Mouse (Mus musculus): ENCODE data around the gene Tsacc. TPM values are rescaled to one million over a fixed set of nuclear protein-coding genes. Genes with fewer than 3 reads are reported as not detected.

The Tsacc gene
- total RNA-seq, 2 experiments from 2014 or later, result 5.0 to 5.3 TPM

DNA sequence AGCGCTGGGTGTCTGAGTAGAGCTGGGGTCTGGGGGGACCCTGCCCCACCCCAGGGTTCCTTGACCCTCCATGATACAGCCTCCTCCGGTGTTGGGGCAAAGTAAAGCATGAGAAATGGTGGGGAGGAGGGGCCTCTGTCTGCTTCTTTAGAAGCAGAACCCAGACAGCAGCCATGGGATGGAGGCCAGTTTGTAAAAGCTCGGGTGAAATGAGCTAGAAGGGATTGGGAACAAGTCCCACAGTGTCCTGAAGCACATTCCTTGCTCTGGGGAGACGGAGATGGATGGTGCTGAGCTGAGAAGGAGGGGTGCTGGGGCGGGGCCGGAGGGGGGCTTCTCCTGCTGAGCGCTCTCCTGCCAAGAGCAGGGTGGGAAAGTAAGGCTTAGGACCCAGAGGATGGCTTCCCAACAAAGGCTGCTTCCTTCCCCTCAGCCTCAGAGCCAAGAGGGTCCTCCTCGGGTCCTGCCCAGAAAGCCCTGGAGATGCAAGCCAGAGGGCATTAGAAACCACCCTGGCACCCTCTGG is 57.9 kb downstream of the Tsacc start:
- no peak for DNase-seq

DNA sequence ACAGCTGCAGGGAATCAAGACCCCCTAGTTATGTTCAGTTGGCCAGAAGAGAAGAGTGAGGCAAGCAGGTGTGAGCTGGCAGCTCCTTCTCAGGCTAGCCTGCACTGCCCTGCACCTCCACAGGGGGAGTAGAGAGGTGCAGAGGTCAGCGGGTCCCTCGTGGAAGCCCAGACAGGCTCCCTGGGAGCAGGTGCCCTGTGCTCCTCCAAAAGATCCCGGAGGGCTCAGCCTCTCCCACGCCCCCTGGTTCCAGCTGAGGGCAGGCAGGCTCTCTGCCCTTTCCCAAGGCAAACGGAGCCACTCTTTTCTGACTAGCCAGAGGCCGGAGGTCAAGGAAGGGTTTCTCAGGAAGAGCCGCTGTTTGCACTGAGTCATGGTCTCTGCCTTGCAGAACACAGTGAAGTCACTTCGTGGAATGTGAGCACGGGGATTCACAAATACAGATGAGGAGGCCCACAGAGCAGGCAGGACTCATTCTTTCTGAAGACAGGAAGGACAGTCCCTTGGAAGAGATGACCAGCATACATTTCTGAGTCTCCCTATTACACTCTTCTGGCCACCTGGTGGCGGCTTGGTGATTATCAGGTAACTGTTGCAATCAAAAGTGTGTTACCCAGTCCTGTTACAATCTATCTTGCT is 59.1 kb downstream of the Tsacc start:
- DNase-seq, result no peak

DNA sequence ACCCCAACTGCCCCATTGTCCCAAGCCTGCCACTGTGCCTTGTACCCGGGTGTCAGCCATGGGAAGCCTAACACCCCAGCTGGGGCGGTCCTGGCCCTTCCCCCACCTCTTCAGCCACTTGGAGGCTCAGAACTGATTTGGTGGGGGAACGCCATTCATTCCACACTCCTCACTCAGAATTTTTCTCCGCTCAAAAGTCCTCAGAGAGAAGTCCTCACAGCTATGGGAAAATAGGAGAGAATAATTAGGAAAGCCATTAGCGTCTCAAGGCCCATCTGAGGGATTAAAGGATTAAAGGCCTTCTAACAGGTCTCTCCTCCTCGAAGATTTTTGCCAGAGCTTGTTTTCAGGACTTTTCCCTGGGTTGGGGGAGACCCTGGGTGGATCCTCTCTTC is 59.6 kb downstream of the Tsacc start:
- no peak for DNase-seq

DNA sequence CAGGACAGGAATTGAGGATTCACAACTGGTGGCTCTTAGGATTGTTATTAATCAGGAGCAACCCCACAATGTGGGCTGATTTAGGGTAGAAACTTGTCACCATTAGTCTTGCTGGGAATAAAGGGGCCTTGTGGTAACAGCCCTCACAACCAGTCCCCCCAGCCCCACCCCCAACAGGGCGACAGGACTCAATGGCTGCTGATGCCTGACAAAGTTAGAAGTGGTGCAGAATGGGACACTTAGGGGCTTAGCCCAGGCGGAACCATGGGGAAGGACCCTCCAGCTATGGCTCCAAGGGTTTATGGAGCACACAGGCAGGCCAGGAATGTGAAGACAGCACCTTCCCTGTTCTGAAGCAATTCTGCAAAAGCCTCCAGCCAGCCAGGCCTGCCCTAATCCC is 61.2 kb downstream of the Tsacc start:
- DNase-seq, result no peak

DNA sequence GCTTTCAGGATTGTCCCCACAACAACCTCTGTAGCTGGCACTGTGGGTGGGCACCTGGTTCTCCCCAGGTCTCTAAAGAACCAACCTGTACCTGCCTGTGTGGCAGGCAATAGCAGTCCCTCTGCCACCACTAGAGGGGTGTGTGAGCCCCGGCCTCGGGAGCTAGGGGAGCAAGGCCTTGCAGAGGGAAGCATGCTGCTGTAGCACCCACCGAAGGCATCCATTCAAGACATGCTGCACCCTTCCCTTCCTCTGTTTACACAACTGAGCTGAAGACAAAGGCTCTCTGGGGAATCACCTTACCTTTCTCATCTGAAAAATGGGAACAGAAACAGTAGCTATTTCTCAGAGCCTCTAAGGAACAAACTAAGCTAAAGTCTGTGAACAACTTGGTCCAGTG is 61.6 kb downstream of the Tsacc start:
- no peak for DNase-seq

DNA sequence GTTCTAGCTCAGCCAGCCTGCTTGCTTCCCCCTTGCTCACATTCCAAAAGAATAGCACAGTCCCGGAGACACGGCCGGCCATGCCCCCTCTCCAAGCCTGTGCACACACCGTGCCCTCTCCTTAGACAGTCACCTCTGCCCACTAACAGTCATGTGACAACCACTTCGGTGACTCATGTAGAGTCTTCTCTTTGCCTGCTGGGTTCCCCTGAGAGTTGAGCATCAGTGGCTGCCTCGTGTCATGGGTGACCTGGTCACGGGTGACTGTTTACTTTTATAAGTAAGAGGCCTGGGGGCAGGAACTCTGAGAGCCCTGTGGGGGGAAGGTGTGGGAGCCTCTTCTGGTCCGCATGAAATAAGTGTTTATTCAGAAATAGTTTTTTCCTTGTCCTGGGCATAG is 62.8 kb downstream of the Tsacc start:
- no peak for DNase-seq

DNA sequence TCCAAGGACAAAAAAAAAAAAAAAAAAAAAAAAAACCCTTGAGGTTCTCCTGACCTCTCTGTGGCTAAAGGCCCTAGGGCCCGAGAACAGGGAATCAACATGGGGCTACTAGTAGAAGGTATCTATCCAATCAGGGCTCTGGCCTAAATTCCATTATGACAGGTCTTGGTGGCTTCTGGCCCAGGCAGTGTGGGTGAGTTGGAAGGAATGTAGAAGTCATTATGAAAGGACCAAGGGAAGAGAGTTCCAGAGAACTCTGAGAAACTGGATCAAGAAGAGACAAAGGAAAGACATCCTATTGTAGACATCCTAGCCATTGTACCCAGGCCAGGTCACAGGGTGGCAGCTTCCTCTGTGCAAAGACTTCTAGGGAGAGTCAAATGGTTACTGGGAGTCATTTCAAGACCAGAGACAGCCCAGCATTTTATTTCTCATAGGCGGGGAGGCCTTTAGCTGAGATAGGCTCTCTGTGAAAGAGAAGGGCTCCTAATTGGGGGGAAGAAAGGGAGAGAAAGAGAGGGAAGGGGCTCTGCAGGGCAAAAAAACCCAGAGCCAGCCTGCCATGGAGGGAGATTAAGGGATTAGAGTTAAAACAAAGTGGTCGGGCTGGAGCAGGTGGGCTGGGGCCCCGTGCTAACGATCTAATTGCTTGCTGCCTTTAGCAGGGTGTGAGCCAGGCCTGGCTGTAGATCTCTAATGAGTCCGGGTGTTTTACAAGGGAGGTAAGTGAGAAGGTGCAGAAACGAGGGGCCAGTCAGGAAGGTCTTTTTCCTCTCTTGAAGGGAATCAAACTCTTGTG is 63.7 kb downstream of the Tsacc start:
- DNase-seq, result no peak

Other genes starting within 250 kb of the Tsacc start
- gene Naxe, start 238.5 kb downstream of the Tsacc start, total RNA-seq (2021), result 10 to 100 TPM; 77.7 to 78.1 TPM
- not detected for gene Ttc24, start 218.7 kb downstream of the Tsacc start, total RNA-seq (2021)
- under 1 TPM; 0.37 to 0.53 TPM for gene Iqgap3, start 215.0 kb downstream of the Tsacc start, total RNA-seq (2021)
- gene Mef2d, start 154.6 kb downstream of the Tsacc start, total RNA-seq (2021), result 100 to 1,000 TPM; 191 to 207 TPM
- not detected for gene Rhbg, start 42.3 kb downstream of the Tsacc start, total RNA-seq (2021)
- under 1 TPM; 0.47 to 0.76 TPM for gene Gm38392, start 9.8 kb downstream of the Tsacc start, total RNA-seq (2021)
- gene Cct3, start 117 bp upstream of the Tsacc start, total RNA-seq (2021), result 100 to 1,000 TPM; 185 to 188 TPM
- 10 to 100 TPM; 78.4 to 84.8 TPM for gene Glmp, start 28.0 kb upstream of the Tsacc start, total RNA-seq (2021)
- 1 to 10 TPM; 1.5 to 1.9 TPM for gene Tmem79, start 39.1 kb upstream of the Tsacc start, total RNA-seq (2021)
- gene Smg5, start 39.3 kb upstream of the Tsacc start, total RNA-seq (2021), result 10 to 100 TPM; 65.1 to 72.6 TPM
- 10 to 100 TPM; 13.6 to 14.2 TPM for gene Paqr6, start 67.6 kb upstream of the Tsacc start, total RNA-seq (2021)
- gene Bglap3, start 75.7 kb upstream of the Tsacc start, total RNA-seq (2021), result under 1 TPM in 1 of 2 experiments, not detected in 1; 0.63 TPM
- gene Bglap2, start 81.7 kb upstream of the Tsacc start, total RNA-seq (2021), result not detected
- not detected for gene Bglap, start 87.5 kb upstream of the Tsacc start, total RNA-seq (2021)
- gene Pmf1, start 113.3 kb upstream of the Tsacc start, total RNA-seq (2021), result 1 to 10 TPM; 5.3 to 6.3 TPM
- 10 to 100 TPM; 68.6 to 69.1 TPM for gene Slc25a44, start 128.1 kb upstream of the Tsacc start, total RNA-seq (2021)
- gene Sema4a, start 164.2 kb upstream of the Tsacc start, total RNA-seq (2021), result 10 to 100 TPM; 34.1 to 36.8 TPM
- 10 to 100 TPM; 32.6 to 34.3 TPM for gene Lmna, start 213.0 kb upstream of the Tsacc start, total RNA-seq (2021)
- 1 to 10 TPM; 4.0 to 4.4 TPM for gene Mex3a, start 235.4 kb upstream of the Tsacc start, total RNA-seq (2021)

Data from layer of hippocampus, postnatal 36 days (tissue).